Mouse (Mus musculus): Measurements from ENCODE around the gene Kcnk5.

The Kcnk5 gene

GRCm38 (mm10) chr14:20181466-20181921 is at the start of gene Kcnk5:
TSS of gene Kcnk5 (minus strand) at chr14:20181809.
- DNase-seq: peak; percentile 13 to 22

- DNase-seq: no peak
Measured at GRCm38 (mm10) chr14:20230063-20230491, 48.5 kb upstream of the Kcnk5 start.

- no peak for DNase-seq
Measured at GRCm38 (mm10) chr14:20229437-20229836, 47.8 kb upstream of the Kcnk5 start.

GRCm38 (mm10) chr14:20228336-20228735 is 46.7 kb upstream of the Kcnk5 start:
- DNase-seq: no peak

- no peak for DNase-seq
Measured at GRCm38 (mm10) chr14:20226982-20227381, 45.4 kb upstream of the Kcnk5 start.

- no peak for DNase-seq
Measured at GRCm38 (mm10) chr14:20226488-20226887, 44.9 kb upstream of the Kcnk5 start.

GRCm38 (mm10) chr14:20225525-20225924 is 43.9 kb upstream of the Kcnk5 start:
- no peak for DNase-seq

- DNase-seq: no peak
Measured at GRCm38 (mm10) chr14:20224576-20225218, 43.1 kb upstream of the Kcnk5 start.

GRCm38 (mm10) chr14:20224163-20224562 is 42.6 kb upstream of the Kcnk5 start:
- no peak for DNase-seq

- DNase-seq: no peak
Measured at GRCm38 (mm10) chr14:20223253-20223652, 41.6 kb upstream of the Kcnk5 start.

GRCm38 (mm10) chr14:20221083-20221482 is 39.5 kb upstream of the Kcnk5 start:
- no peak for DNase-seq

GRCm38 (mm10) chr14:20219849-20220248 is 38.2 kb upstream of the Kcnk5 start:
- DNase-seq: no peak

GRCm38 (mm10) chr14:20217299-20217864 is 35.8 kb upstream of the Kcnk5 start:
- DNase-seq: no peak

- no peak for DNase-seq
Measured at GRCm38 (mm10) chr14:20216561-20217298, 35.1 kb upstream of the Kcnk5 start.

GRCm38 (mm10) chr14:20215826-20216225 is 34.2 kb upstream of the Kcnk5 start:
- DNase-seq: no peak

GRCm38 (mm10) chr14:20214125-20214524 is 32.5 kb upstream of the Kcnk5 start:
- DNase-seq: no peak

- no peak for DNase-seq
Measured at GRCm38 (mm10) chr14:20211754-20212601, 30.4 kb upstream of the Kcnk5 start.

GRCm38 (mm10) chr14:20209926-20210325 is 28.3 kb upstream of the Kcnk5 start:
- no peak for DNase-seq

- no peak for DNase-seq
Measured at GRCm38 (mm10) chr14:20208435-20208834, 26.8 kb upstream of the Kcnk5 start.

GRCm38 (mm10) chr14:20205747-20206146 is 24.1 kb upstream of the Kcnk5 start:
- DNase-seq: no peak

- no peak for DNase-seq
Measured at GRCm38 (mm10) chr14:20203301-20203700, 21.7 kb upstream of the Kcnk5 start.

- no peak for DNase-seq
Measured at GRCm38 (mm10) chr14:20202655-20203181, 21.1 kb upstream of the Kcnk5 start.

Data from cerebellum, adult 18-20 months (tissue).